Mouse (Mus musculus) forebrain, embryonic 14.5 days (tissue): ENCODE results near the gene Tmem104. TPM values are rescaled to one million over a fixed set of nuclear protein-coding genes. Genes with fewer than 3 reads are reported as not detected.
A peak's percentile ranks its signal among the peaks of the same experiment; 100 is the strongest.

Experiments used
- ATAC-seq: fragments of 200-750 bp; cut with Nextera tagmentation; 2 replicates; pipeline ENCODE4 v1.8.0; 2017; ENCODE audit warnings: mild to moderate bottlenecking, moderate library complexity
- DNase-seq: peaks from one replicate; pipeline ENCODE4 v3.0.0-alpha.2; 2015; ENCODE audit warnings: low spot score
- H3K27ac ChIP-seq: fragments of 300-500 bp; sonication (generic); 2 replicates; pipeline ENCODE4 v1.5.1; 2014; ENCODE audit warnings: low read depth, mild to moderate bottlenecking, control low read depth, low read length, moderate library complexity
- H3K27me3 ChIP-seq: fragments of 300-500 bp; sonication (generic); replicated peaks from 2 replicates; pipeline ENCODE4 v1.6.1; 2014; ENCODE audit warnings: low read length, control low read depth, mixed read lengths; ENCODE audit not compliant: control insufficient read depth, insufficient read depth
- H3K36me3 ChIP-seq: fragments of 300-500 bp; sonication (generic); 2 replicates; pipeline ENCODE4 v1.6.1; 2014; ENCODE audit warnings: low read length, control low read depth; ENCODE audit not compliant: control insufficient read depth, insufficient read depth
- H3K4me1 ChIP-seq: fragments of 300-500 bp; sonication (generic); 2 replicates; pipeline ENCODE4 v1.6.1; 2014; ENCODE audit warnings: antibody characterized with exemption, low read length, control low read depth; ENCODE audit not compliant: control insufficient read depth, insufficient read depth
- H3K4me2 ChIP-seq: fragments of 300-500 bp; sonication (generic); 2 replicates; pipeline ENCODE4 v1.6.1; 2014; ENCODE audit warnings: mild to moderate bottlenecking, control low read depth, low read length
- H3K4me3 ChIP-seq: fragments of 300-500 bp; sonication (generic); 2 replicates; pipeline ENCODE4 v1.5.1; 2014; ENCODE audit warnings: low read depth, low read length, control low read depth
- H3K9ac ChIP-seq: fragments of 300-500 bp; sonication (generic); 2 replicates; pipeline ENCODE4 v1.6.1; 2014; ENCODE audit warnings: mild to moderate bottlenecking, low read length, control low read depth, moderate library complexity
- H3K9me3 ChIP-seq: fragments of 300-500 bp; sonication (generic); replicated peaks from 2 replicates; pipeline ENCODE4 v1.6.1; 2016; ENCODE audit warnings: low read length, control low read depth, mixed read lengths; ENCODE audit not compliant: control insufficient read depth
- WGBS: fragments of 180-500 bp; shearing (Covaris S2); extraction: QIAGEN DNeasy Blood & Tissue Kit; methylation state at CpG from one replicate; pipeline ENCODE4 v1.1.7; 2014; 5-methylcytosine and 5-hydroxymethylcytosine counted together
- polyA plus RNA-seq: library from polyadenylated mRNA; unstranded; fragments of >200 nt; fragmentation: Nextera tagmentation; extraction: Ambion mirVana; gene quantifications from 2 replicates; pipeline ENCODE4 v1.2.1, GENCODE M21; 2014

Gene Tmem104
- polyA plus RNA-seq, 1 experiment from 2014 or later = 6.3 TPM

- peaks cover 35% of the 10 kb centered on the region for H3K4me1 ChIP-seq
- no peaks in the 10 kb centered on the region for H3K36me3 ChIP-seq
- no peak for DNase-seq
- WGBS = 20% methylated on average over 16 of the region's 16 CpGs
- no peak overlapping the region for H3K4me3 ChIP-seq
- H3K9me3 ChIP-seq = no peaks in the 10 kb centered on the region
- H3K27ac ChIP-seq = no peak overlapping the region
- H3K27me3 ChIP-seq = no peaks in the 10 kb centered on the region
- H3K9ac ChIP-seq = no peak overlapping the region
- no peak overlapping the region for H3K4me2 ChIP-seq
- ATAC-seq = no peak
Observed at GRCm38 (mm10) chr11:115173549-115174339, 13.5 kb upstream of the Tmem104 start.

DNA sequence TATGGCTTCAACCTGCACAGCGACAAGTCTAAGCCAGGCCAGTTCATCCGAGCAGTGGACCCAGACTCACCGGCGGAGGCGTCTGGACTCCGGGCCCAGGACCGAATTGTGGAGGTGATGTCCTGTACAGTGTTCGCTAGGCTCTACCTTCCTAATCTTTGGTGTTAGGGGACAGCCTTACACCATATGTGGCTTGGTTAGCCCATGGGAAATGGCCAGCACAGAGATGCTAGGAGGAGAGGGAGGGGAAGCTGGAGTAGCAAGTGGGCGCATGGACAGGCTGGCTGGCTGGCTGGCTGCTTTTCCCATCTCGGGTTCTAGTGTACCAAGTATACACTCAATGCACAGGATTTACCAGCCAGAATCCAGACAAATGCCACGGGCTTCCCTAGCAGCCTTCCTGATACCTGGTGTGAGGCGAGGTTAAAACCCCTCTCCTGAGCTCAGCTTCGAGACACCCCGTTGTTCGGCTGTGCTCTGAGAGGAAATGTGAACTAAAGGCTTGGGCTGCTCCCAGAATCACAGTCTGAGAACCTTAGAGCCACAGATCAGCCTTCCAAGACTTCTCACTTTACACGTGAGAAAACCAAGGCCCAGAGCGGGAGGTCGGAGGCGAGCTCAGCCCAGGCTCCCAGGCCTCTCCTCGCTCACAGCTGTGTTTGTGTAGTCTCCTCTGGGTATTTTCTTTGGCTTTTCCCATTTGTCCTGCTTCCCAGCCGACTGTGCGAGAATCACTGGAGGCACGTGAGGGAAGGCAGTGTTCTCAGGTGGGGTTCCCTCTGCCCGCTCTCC, 10.7 kb upstream of the Tmem104 start:
- Histone ChIP-seq H3K27ac (peak overlapping the region; percentile 27; the same call in 1 of the 2 replicates), H3K4me2 (no peak overlapping the region), H3K4me3 (no peak overlapping the region), H3K27me3 (no peaks in the 10 kb centered on the region), H3K36me3 (0 out of 2 replicates have a peak, but pooled peaks cover 8% of the 10 kb centered on the region), H3K9ac (no peak overlapping the region; the same call in 1 of the 2 replicates), H3K4me1 (peaks cover 35% of the 10 kb centered on the region), H3K9me3 (no peaks in the 10 kb centered on the region)
- ATAC-seq (no peak), DNase-seq (no peak)
- WGBS = 68% methylated on average over 24 of the region's 24 CpGs

- H3K4me2 ChIP-seq = peak overlapping the region; percentile 12; the same call in 1 of the 2 replicates
Observed at GRCm38 (mm10) chr11:115177559-115178195, 9.6 kb upstream of the Tmem104 start.

GRCm38 (mm10) chr11:115178766-115179165, 8.5 kb upstream of the Tmem104 start:
- no peak overlapping the region for H3K9ac ChIP-seq
- 75% methylated on average over 2 of the region's 2 CpGs for WGBS
- ATAC-seq = no peak
- DNase-seq = no peak
- H3K27me3 ChIP-seq = no peaks in the 10 kb centered on the region
- 0 out of 2 replicates have a peak, but pooled peaks cover 9% of the 10 kb centered on the region for H3K36me3 ChIP-seq
- no peak overlapping the region for H3K4me3 ChIP-seq
- H3K4me1 ChIP-seq = peaks cover 27% of the 10 kb centered on the region
- no peaks in the 10 kb centered on the region for H3K9me3 ChIP-seq
- no peak overlapping the region for H3K4me2 ChIP-seq
- no peak overlapping the region for H3K27ac ChIP-seq

More at GRCm38 (mm10) chr11:115177559-115178195, 9.6 kb upstream of the Tmem104 start:
- 24% methylated on average over 10 of the region's 10 CpGs for WGBS
- peak overlapping the region; percentile 22; the same call in 1 of the 2 replicates for H3K9ac ChIP-seq
- H3K27me3 ChIP-seq = no peaks in the 10 kb centered on the region
- H3K27ac ChIP-seq = 0 out of 2 replicates have a peak overlapping the region, but pooled peaks have one; percentile 23
- ATAC-seq (peak; percentile 76), DNase-seq (peak; percentile 82)
- H3K4me3 ChIP-seq = no peak overlapping the region
- peaks cover 29% of the 10 kb centered on the region for H3K4me1 ChIP-seq
- 0 out of 2 replicates have a peak, but pooled peaks cover 9% of the 10 kb centered on the region for H3K36me3 ChIP-seq
- no peaks in the 10 kb centered on the region for H3K9me3 ChIP-seq

DNA sequence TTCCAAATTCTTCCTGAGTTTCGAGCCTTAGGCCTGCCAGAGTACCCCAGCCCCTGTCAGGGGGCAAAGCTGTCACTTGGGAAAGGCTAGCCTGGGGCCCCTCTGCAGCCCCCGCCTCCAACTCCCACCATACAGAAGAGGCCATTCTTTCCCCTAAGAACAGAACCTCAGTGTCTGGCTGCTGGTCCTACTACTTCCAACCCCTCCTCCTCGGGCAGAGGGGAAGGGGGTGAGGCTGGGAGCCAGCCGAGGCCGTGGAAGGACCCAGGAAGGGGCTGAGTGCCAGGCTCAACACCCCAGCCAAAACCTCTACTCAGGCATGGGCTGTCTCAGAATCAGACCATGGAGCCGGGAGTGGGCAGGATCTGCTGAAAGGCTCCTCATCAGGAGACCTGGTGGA, 8.1 kb upstream of the Tmem104 start:
- H3K4me3 ChIP-seq = no peak overlapping the region
- peak; percentile 45 for DNase-seq
- H3K4me2 ChIP-seq = no peak overlapping the region
- ATAC-seq = 0 out of 2 replicates have a peak, but pooled peaks have one; percentile 18
- H3K27ac ChIP-seq = peak overlapping the region; percentile 27; the same call in 1 of the 2 replicates
- no peak overlapping the region for H3K9ac ChIP-seq
- no peaks in the 10 kb centered on the region for H3K27me3 ChIP-seq
- H3K4me1 ChIP-seq = peaks cover 24% of the 10 kb centered on the region
- 49% methylated on average over 6 of the region's 6 CpGs for WGBS
- no peaks in the 10 kb centered on the region for H3K9me3 ChIP-seq
- 0 out of 2 replicates have a peak, but pooled peaks cover 9% of the 10 kb centered on the region for H3K36me3 ChIP-seq

DNA sequence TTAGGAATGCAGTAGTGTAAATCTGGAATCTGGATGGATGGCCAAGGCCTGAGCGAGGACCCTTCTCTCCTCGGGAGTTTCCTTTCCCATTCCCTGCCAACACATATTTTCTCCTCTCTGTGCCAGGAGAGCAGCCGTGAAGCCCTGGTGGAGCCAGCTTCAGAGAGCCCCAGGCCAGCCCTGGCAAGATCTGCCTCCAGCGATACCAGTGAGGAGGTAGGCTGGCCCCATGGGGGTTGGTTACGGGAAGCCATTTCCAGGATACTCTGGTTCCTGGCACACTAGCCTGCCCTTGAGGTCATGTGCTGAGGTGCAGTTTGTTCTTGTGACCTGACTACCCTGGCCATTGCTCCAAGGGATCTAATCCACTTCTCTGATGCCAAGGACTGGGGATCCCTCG, 7.4 kb upstream of the Tmem104 start:
- Histone ChIP-seq H3K9ac (no peak overlapping the region), H3K4me2 (no peak overlapping the region), H3K27ac (peak overlapping the region; percentile 27; the same call in 1 of the 2 replicates), H3K4me1 (peaks cover 22% of the 10 kb centered on the region), H3K36me3 (0 out of 2 replicates have a peak, but pooled peaks cover 9% of the 10 kb centered on the region), H3K9me3 (no peaks in the 10 kb centered on the region), H3K27me3 (no peaks in the 10 kb centered on the region), H3K4me3 (no peak overlapping the region)
- ATAC-seq (no peak), DNase-seq (no peak)
- WGBS = 81% methylated on average over 6 of the region's 6 CpGs

GRCm38 (mm10) chr11:115181913-115182638, 5.2 kb upstream of the Tmem104 start:
- WGBS = 19% methylated on average over 12 of the region's 12 CpGs
- H3K4me2 ChIP-seq = no peak overlapping the region
- ATAC-seq (no peak), DNase-seq (peak; percentile 79)
- H3K36me3 ChIP-seq = 0 out of 2 replicates have a peak, but pooled peaks cover 9% of the 10 kb centered on the region
- H3K4me1 ChIP-seq = peaks cover 12% of the 10 kb centered on the region
- no peak overlapping the region for H3K27ac ChIP-seq
- no peak overlapping the region for H3K9ac ChIP-seq
- H3K9me3 ChIP-seq = no peaks in the 10 kb centered on the region
- no peaks in the 10 kb centered on the region for H3K27me3 ChIP-seq
- H3K4me3 ChIP-seq = no peak overlapping the region

- H3K4me2 ChIP-seq = no peak overlapping the region
- H3K9me3 ChIP-seq = no peaks in the 10 kb centered on the region
- no peak overlapping the region for H3K27ac ChIP-seq
- H3K27me3 ChIP-seq = no peaks in the 10 kb centered on the region
- no peak overlapping the region for H3K4me3 ChIP-seq
- ATAC-seq = no peak
- H3K4me1 ChIP-seq = 0 out of 2 replicates have a peak, but pooled peaks cover 2% of the 10 kb centered on the region
- H3K36me3 ChIP-seq = 0 out of 2 replicates have a peak, but pooled peaks cover 7% of the 10 kb centered on the region
- DNase-seq = no peak
- H3K9ac ChIP-seq = no peak overlapping the region
- 51% methylated on average over 4 of the region's 4 CpGs for WGBS
Observed at GRCm38 (mm10) chr11:115184973-115185372, 2.3 kb upstream of the Tmem104 start.
